Mouse (Mus musculus): ENCODE results near the gene Tgm2.

Tgm2 gene

GRCm38 (mm10) chr2:158120211-158120610 is 26.0 kb downstream of the Tgm2 start:
- in situ Hi-C loops (cut with MboI, MseI) = no loop called here

DNA sequence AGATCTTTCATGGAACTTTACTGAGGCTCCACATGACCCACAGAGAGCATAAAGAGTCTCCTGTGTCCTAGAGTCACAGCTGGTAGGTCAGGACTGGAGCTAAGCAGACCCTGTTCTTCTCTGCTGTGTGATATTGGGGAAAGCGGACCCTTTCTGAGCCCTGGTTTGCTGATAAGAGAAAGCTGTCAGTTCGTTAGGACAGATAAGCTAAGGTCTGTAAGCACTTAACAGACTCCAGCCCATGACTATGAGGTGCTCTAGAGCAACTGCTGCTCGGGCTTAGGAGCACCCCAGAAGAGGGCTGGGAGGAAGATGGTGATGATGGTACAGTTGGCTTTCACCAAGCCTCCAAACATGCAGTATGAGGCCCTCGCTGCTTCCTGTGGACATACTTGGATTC is 27.1 kb downstream of the Tgm2 start:
- in situ Hi-C loops (cut with MboI, MseI) = no loop called here

DNA sequence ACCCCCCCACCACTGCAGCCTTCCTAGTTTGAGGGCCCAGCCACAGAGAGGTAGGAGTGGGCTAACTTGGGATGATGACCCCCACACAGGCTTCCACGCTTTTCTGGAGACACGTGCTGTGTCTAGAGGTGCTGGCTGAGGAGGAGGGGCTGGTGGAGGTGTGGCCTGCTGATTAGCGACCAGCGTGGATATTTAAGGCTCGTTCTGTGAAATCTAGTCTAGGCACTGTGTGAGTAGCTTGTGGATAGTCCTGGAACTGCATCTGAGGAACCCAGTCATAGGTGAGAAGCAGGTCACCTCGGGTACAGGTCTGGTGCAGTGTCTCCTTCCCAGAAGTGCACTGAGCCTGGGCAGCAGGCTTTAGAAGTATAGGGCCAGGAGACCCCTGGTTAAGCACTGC is 29.6 kb downstream of the Tgm2 start:
- in situ Hi-C loops (cut with MboI, MseI) = no loop called here

GRCm38 (mm10) chr2:158115838-158116453 is 30.3 kb downstream of the Tgm2 start:
- in situ Hi-C loops (cut with MboI, MseI) = no loop called here

- in situ Hi-C loops (cut with MboI, MseI) = no loop called here
These were observed 31.3 kb downstream of the Tgm2 start for GRCm38 (mm10) chr2:158114931-158115330.

GRCm38 (mm10) chr2:158113591-158114257 is 32.5 kb downstream of the Tgm2 start:
- in situ Hi-C loops (cut with MboI, MseI) = no loop called here

DNA sequence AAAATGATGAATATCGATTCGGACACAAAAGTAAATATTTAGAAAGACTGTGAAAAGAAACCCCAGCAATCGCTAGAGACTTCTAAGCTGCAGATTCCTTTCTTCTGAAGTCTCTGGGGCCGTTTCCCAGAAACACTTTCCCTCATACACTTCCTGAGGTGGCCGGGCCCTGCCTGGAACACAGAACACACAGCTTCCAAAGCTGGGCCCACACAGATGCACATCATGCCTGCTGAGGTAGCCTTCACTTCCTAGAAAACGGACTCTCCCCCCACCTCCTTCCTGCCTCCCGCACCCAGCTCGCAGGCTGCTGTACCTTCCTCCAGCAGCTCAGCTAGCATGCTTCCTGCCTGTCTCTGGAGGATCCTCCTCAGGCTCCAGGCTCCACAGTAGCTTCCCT is 36.7 kb downstream of the Tgm2 start:
- in situ Hi-C loops (cut with MboI, MseI) = no loop called here

- in situ Hi-C loops (cut with MboI, MseI) = no loop called here
These were observed 39.2 kb downstream of the Tgm2 start for GRCm38 (mm10) chr2:158106947-158107587.

- in situ Hi-C loops (cut with MboI, MseI) = no loop called here
These were observed 40.6 kb downstream of the Tgm2 start for GRCm38 (mm10) chr2:158105605-158106004.

GRCm38 (mm10) chr2:158104966-158105365 is 41.3 kb downstream of the Tgm2 start:
- in situ Hi-C loops (cut with MboI, MseI) = no loop called here

- in situ Hi-C loops (cut with MboI, MseI) = no loop called here
These were observed 44.5 kb downstream of the Tgm2 start for GRCm38 (mm10) chr2:158101768-158102167.

GRCm38 (mm10) chr2:158099537-158099936 is 46.7 kb downstream of the Tgm2 start:
- in situ Hi-C loops (cut with MboI, MseI) = no loop called here

- in situ Hi-C loops (cut with MboI, MseI) = no loop called here
These were observed 47.5 kb downstream of the Tgm2 start for GRCm38 (mm10) chr2:158098730-158099129.

DNA sequence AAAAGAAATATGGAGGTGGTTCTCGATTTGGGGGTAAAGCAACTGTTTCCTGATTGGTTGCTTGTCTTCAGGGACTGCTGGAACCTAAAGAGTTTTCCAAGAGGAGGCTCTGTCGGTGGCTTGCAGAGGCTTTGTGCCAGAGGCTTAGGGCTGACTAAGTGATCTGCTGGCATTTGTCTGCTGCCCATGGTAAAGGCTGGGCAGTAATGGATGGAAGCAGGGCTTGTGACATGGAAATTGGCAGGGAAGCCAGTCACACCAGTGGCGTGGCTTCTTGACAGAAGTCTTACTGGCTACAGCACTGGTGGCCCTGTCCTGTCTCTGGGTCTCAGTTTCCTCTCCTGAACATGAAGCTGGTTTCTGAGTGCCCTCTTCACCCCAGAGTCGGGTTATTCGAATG is 49.2 kb downstream of the Tgm2 start:
- in situ Hi-C loops (cut with MboI, MseI) = no loop called here

DNA sequence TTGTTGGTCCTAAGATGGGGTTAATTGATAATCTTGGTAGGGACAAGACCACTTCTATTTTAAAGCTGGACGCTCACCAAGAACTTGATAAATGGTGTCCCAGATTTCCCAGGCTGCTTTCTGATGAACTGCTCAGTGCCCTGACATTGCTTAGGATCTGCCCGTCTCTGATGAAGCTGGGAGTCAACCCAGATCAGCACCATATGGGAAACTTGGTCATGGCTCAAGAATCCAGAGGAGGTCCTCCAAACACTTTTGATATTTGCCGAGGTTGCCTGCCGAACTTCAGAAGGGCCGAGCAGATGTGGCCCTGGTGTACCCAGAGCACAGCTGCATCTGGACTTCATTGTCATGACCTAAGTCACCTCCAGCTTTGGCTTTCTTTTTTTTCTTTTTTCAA is 51.4 kb downstream of the Tgm2 start:
- in situ Hi-C loops (cut with MboI, MseI) = no loop called here

DNA sequence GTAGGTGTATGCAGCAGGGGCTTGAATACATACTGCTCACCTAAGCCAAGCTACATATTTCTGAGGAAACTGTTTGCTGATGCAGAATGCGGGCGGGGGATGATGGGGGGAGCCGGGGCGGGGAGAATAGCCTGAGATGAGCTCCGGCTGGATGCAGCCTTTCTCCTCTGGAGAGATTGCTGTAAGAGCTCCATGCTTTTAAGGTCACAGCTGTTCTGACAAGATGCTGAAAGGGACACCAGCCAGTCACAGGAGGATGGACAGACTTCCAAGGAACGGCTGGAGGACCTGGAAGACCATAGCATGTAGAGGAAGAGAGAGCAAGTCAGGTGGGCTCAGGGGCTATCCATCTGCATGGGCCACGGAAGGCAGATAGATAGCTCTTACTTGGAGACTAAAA is 51.9 kb downstream of the Tgm2 start:
- in situ Hi-C loops (cut with MboI, MseI) = no loop called here

DNA sequence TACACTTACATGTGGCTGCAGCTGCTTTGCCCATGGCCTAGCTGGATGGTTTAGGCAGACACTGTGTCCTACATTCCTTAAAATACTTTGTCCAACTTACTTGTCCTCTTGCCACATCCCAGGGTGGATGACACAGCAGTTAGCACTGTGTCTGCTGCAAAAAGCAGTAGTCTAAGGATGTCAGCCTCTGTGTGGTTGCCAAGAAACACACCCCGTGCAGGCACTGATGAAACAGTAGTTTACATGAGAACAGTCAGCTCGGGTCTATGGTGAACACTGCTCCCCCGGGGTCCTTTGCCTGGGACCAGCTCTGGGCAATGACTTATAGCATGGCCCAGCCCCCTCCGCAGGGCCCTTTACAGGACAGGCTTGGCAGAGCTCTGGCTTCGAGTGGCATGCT is 52.9 kb downstream of the Tgm2 start:
- in situ Hi-C loops (cut with MboI, MseI) = no loop called here

DNA sequence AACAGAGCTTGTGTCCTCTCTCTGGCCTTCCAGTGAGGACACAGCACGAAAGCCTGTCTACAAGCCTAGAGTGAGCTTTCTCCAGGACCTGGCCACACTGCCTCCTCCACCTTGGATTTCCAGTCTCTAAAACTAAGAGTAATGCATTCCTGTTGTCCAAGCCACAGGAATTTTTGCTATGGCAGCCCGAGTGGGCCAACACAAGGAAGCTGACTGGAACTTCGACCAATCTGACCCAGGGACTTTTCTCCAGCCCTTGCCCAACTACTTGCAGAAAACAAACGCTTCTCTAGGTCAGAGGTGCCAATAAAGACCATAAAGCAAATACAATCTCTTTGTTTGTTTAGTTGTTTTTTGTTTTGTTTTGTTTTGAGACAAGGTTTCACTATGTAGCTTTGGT is 56.1 kb downstream of the Tgm2 start:
- in situ Hi-C loops (cut with MboI, MseI) = no loop called here

GRCm38 (mm10) chr2:158084486-158084885 is 61.8 kb downstream of the Tgm2 start:
- in situ Hi-C loops (cut with MboI, MseI) = no loop called here

GRCm38 (mm10) chr2:158080622-158081241 is 65.5 kb downstream of the Tgm2 start:
- in situ Hi-C loops (cut with MboI, MseI) = no loop called here

GRCm38 (mm10) chr2:158079843-158080395 is 66.3 kb downstream of the Tgm2 start:
- in situ Hi-C loops (cut with MboI, MseI) = no loop called here

DNA sequence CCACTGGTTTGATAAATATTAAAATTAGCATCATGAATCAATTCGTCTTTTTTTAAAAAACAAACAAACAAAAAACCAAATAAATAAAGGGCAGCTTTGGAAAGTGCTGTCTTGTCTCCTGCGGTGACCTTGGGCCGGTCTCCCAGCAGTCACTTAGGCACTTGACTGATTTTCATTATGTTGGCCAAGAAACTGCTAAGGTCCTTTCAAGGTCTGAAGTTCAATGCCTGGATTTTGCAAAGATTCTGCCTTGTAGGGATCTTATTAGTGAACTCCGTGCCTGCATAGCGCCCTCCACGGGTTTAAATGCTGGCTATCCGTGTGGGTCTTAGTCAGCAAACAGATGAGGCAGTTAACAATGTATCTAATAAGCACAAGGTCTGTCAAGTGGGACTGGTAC is 67.3 kb downstream of the Tgm2 start:
- in situ Hi-C loops (cut with MboI, MseI) = no loop called here

Data from T-helper 17 cell (primary cell).